Mouse (Mus musculus) olfactory bulb, adult 2 months (tissue): ENCODE measurements around the gene Paox.

ENCODE experiments used
- CTCF ChIP-seq: fragments of 200-500 bp; IDR thresholded peaks from 2 replicates; pipeline ENCODE4 v1.5.1; 2012; ENCODE audit warnings: low read depth, mild to moderate bottlenecking, low read length, moderate library complexity; ENCODE audit not compliant: insufficient read depth
- POLR2A ChIP-seq: fragments of 200-500 bp; IDR thresholded peaks from 2 replicates; pipeline ENCODE4 v1.6.1; 2012; ENCODE audit warnings: mild to moderate bottlenecking, low read depth, low read length, moderate library complexity; ENCODE audit not compliant: insufficient read depth

DNA sequence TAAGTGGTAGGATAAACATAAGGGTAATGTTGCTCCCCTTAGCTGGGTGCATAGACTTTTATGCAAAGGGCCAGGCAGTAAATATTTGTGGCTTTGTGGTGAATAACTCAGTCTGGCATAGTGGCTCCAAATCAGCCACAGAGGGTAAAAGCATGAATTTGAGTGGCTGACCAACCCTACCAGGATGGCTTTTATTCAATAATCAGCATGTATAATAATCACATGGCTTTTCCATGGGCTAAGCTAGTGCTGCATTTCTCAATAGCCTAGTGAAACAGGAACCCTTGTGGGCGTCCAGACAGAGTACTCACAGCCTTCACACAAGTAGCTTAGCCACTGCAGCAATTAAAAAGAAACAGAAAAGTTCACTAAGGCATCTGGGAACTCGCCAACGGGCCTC, 3.7 kb upstream of the Paox start:
- no peak for TF ChIP-seq POLR2A
- no peak for TF ChIP-seq CTCF
